Mouse (Mus musculus): ENCODE data around the gene Hrh2.
A peak's percentile ranks its signal among the peaks of the same experiment; 100 is the strongest.

Gene Hrh2

GRCm38 (mm10) chr13:54263641-54264040 is 71.7 kb downstream of the Hrh2 start:
- DNase-seq (ENCODE audit: low spot score in 2 of 2): no peak

GRCm38 (mm10) chr13:54266472-54266871 is 74.5 kb downstream of the Hrh2 start:
- peak in 1 of 2 experiments; percentile 42 for DNase-seq (ENCODE audit: low spot score in 2 of 2)

DNA sequence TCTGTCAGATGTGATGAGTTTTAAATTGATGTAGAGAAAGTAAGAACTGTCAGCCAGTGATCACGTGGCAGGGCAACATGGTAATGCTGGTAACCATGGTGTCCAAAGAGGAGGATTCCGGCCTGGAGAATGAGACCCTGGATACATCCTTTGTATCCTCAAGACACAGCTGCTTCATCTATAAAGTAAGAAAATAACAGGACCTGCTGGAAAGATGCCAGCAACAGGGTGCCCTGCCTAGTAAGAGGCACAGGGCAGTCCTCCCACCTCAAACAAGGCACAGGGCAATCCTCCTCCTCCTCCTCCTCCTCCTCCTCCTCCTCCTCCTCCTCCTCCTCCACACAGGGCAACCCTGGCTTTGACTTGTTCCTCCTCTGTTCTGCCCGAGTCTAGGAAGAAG is 77.2 kb downstream of the Hrh2 start:
- DNase-seq (ENCODE audit: low spot score in 2 of 2): no peak

DNA sequence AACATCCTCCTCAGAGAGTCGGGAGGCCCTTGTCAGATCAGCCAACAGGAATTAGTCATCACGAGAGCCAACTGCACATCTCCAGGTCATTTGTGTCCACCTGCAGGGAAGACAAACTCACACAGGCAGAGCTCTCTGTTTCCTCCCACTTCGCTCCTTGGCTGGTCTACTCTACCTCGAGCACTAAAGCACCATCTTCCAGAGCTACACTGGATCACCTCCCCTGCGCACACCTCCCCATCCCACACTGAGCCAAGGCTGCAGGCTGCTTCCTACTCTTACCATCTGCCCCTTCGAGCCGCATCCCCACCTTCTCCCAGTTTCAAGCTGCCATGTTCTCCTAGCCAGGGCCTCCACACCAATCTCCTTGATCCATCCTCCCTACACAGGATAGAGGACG is 77.7 kb downstream of the Hrh2 start:
- DNase-seq (ENCODE audit: low spot score in 2 of 2): no peak

- DNase-seq (ENCODE audit: low spot score in 2 of 2): no peak
These were observed 80.1 kb downstream of the Hrh2 start for GRCm38 (mm10) chr13:54272076-54272475.

DNA sequence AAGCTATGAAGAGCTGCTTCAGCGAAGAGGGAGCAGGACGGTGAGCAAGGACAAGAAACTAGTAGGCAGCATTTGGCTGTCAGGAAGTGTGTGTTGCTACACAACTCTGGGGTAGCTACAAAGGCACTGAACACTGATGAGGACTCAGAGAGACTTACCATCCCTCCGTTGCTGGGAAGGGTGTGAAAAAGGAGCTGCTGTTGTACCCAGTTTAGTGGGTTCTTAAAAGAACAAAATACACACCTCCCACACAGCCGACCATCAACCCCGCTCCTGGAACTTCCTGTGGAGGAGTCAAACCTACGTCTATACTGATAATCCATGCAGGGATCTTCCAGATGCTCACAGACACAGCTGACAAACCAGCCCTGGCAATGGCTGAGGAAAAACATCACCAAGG is 85.5 kb downstream of the Hrh2 start:
- no peak for DNase-seq (ENCODE audit: low spot score in 2 of 2)

DNA sequence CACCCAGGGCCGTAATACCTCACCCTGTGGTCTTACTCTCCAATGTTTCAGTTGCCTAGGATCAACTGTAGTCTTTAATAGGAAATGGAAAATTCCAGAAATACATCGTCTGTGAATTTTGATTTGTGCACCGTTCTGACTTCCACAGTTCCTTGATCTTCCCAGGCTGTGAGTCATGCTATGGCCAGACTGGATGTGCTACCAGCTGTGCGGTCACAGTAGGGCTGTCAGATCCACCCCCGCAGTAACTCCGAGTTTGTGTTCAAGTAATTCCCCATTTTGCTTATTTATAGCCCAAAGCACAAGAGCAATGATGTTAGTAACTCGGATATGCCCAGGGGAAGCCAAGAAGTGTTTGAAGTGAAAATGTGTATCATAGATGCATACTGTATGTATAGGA is 88.4 kb downstream of the Hrh2 start:
- no peak for DNase-seq (ENCODE audit: low spot score in 2 of 2)

DNA sequence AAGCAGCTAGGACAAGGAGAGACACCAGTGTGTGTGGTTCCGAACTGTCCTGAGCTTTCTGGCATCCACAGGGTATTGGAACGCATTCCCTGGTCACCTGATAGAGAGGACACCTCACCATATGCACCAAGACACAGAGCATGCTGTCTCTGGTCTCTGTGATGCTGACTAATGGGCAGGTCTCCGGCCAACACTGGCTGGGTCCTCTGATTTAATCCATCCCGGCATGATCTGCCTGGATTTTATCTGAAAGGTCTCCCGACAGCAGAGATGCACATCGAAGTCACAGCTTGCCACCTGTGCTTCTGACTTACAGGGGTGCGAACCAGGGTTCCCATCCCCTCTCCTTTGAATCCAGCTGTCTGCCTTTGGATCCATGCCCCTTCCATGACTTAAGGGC is 89.2 kb downstream of the Hrh2 start:
- DNase-seq (ENCODE audit: low spot score in 2 of 2): no peak

- DNase-seq (ENCODE audit: low spot score in 2 of 2): no peak
These were observed 89.7 kb downstream of the Hrh2 start for GRCm38 (mm10) chr13:54281623-54282022.

- no peak for DNase-seq (ENCODE audit: low spot score in 2 of 2)
These were observed 90.4 kb downstream of the Hrh2 start for GRCm38 (mm10) chr13:54282149-54282860.

- DNase-seq (ENCODE audit: low spot score in 2 of 2): no peak
These were observed 90.9 kb downstream of the Hrh2 start for GRCm38 (mm10) chr13:54282861-54283206.

All from frontal cortex, postnatal 14 days (tissue).